Mouse (Mus musculus) liver, adult 2 months (tissue): Measurements from ENCODE around the gene Mark1.

ENCODE experiments used
- CTCF ChIP-seq: fragments of 200-500 bp; IDR thresholded peaks from 2 replicates; pipeline ENCODE4 v1.5.1; 2011; ENCODE audit warnings: low read depth, low read length, control low read depth
- POLR2A ChIP-seq: fragments of 200-500 bp; IDR thresholded peaks from 2 replicates; pipeline ENCODE4 v1.6.1; 2011; ENCODE audit warnings: low read length, control low read depth; ENCODE audit not compliant: insufficient read depth; ENCODE audit errors: extremely low read depth

- no peak for TF ChIP-seq POLR2A
- no peak for TF ChIP-seq CTCF
Measured at GRCm38 (mm10) chr1:185012566-185012965, 13.2 kb upstream of the Mark1 start.
